Mouse (Mus musculus): ENCODE measurements around the gene Dpep2nb.

DNA sequence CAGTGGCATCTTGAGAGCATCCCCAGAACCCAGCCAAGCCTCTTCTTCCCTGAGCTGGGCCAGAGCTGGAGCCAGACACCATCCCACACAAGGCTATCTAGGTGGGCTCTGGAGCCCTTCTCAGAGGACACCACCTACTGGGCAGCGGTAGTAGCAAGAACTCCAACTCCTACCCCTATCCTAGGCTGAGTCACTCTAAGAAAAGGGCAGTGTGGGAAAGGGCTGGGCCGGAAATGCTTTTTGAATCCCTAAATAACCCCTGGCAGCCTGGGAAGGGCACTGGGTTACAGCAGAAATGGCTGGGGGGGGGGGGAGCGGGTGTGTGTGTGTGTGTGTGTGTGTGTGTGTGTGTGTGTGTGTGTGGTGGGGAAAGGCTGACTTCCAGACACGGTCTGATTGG, 48.0 kb downstream of the Dpep2nb start:
- no peak for TF ChIP-seq NELFE (IDR thresholded peaks at IDR 0.05; ENCODE audit: low read depth, low read length)
- no peak for TF ChIP-seq UBTF (IDR thresholded peaks at IDR 0.05; ENCODE audit: low read depth, low read length)
- TF ChIP-seq RCOR1 (conservative IDR thresholded peaks at IDR 0.05; ENCODE audit: low read depth, low read length), result no peak
- no peak for TF ChIP-seq CTCF (conservative IDR thresholded peaks at IDR 0.05 in 1 of 2, IDR thresholded peaks at IDR 0.05 in 1 of 2; ENCODE audit: low read depth in 2 of 2, low read length in 2 of 2)
- TF ChIP-seq USF2 (conservative IDR thresholded peaks at IDR 0.05; ENCODE audit: low read depth, low read length), result no peak
- no peak for TF ChIP-seq JUND (conservative IDR thresholded peaks at IDR 0.05; ENCODE audit: low read depth, low read length)
- no peak for TF ChIP-seq ZKSCAN1 (IDR thresholded peaks at IDR 0.05; ENCODE audit: borderline replicate concordance, low read depth, low read length)
- TF ChIP-seq TCF12 (IDR thresholded peaks at IDR 0.05; ENCODE audit: low read depth, low read length), result no peak
- TF ChIP-seq MAFK (IDR thresholded peaks at IDR 0.05; ENCODE audit: insufficient replicate concordance, low read length), result no peak
- no peak for TF ChIP-seq MAX (IDR thresholded peaks at IDR 0.05; ENCODE audit: low read length)
- TF ChIP-seq IRF4 (IDR thresholded peaks at IDR 0.05; ENCODE audit: low read depth, low read length), result no peak
- no peak for TF ChIP-seq POLR2AphosphoS2 (IDR thresholded peaks at IDR 0.05; ENCODE audit: low read depth, low read length)
- no peak for TF ChIP-seq POLR2A (IDR thresholded peaks at IDR 0.05; ENCODE audit: low read depth, low read length)
